Mouse (Mus musculus): ENCODE data around the gene Uba52. TPM values are rescaled to one million over a fixed set of nuclear protein-coding genes. Genes with fewer than 3 reads are reported as not detected.

Uba52 gene
- 768 and 853 TPM in 2 replicates for polyA plus RNA-seq (2012; rRNA removed)

GRCm38 (mm10) chr8:70510228-70510915, at the start of gene Uba52:
TSS of gene Uba52 (minus strand) at chr8:70510801.
- peaks cover 13% of the 10 kb centered on the region for H3K4me1 ChIP-seq (ENCODE audit: control insufficient read depth, insufficient read depth, low read length)
- peaks cover 3% of the 10 kb centered on the region for H3K36me3 ChIP-seq (ENCODE audit: control insufficient read depth, insufficient read depth, low read length)
- no peaks in the 10 kb centered on the region for H3K27me3 ChIP-seq (ENCODE audit: control insufficient read depth, insufficient read depth, low read length)
- TF ChIP-seq POLR2A (IDR thresholded peaks at IDR 0.05; ENCODE audit: control insufficient read depth, low read depth, low read length) (peak; percentile 92), CTCF (IDR thresholded peaks at IDR 0.05; ENCODE audit: control insufficient read depth, insufficient read depth, insufficient replicate concordance, low read depth, low read length) (no peak)
- H3K27ac ChIP-seq (ENCODE audit: control insufficient read depth, insufficient read depth, low read depth, low read length) = peak within 1 kb of the TSS; percentile 99
- H3K4me3 ChIP-seq (ENCODE audit: control insufficient read depth, low read depth, low read length) = peak within 1 kb of the TSS; percentile 96

GRCm38 (mm10) chr8:70560096-70560495, 49.5 kb upstream of the Uba52 start:
- Histone ChIP-seq H3K4me3 (ENCODE audit: control insufficient read depth, low read depth, low read length) (no peak overlapping the region), H3K27me3 (ENCODE audit: control insufficient read depth, insufficient read depth, low read length) (no peaks in the 10 kb centered on the region), H3K27ac (ENCODE audit: control insufficient read depth, insufficient read depth, low read depth, low read length) (no peak overlapping the region), H3K36me3 (ENCODE audit: control insufficient read depth, insufficient read depth, low read length) (no peaks in the 10 kb centered on the region), H3K4me1 (ENCODE audit: control insufficient read depth, insufficient read depth, low read length) (peaks cover 11% of the 10 kb centered on the region)
- TF ChIP-seq POLR2A (IDR thresholded peaks at IDR 0.05; ENCODE audit: control insufficient read depth, low read depth, low read length) (no peak), CTCF (IDR thresholded peaks at IDR 0.05; ENCODE audit: control insufficient read depth, insufficient read depth, insufficient replicate concordance, low read depth, low read length) (peak; percentile 35; the same call in 1 of the 2 replicates)

GRCm38 (mm10) chr8:70558983-70559382, 48.4 kb upstream of the Uba52 start:
- TF ChIP-seq CTCF (IDR thresholded peaks at IDR 0.05; ENCODE audit: control insufficient read depth, insufficient read depth, insufficient replicate concordance, low read depth, low read length) = no peak
- no peak for TF ChIP-seq POLR2A (IDR thresholded peaks at IDR 0.05; ENCODE audit: control insufficient read depth, low read depth, low read length)
- Histone ChIP-seq H3K4me3 (ENCODE audit: control insufficient read depth, low read depth, low read length) (no peak overlapping the region), H3K36me3 (ENCODE audit: control insufficient read depth, insufficient read depth, low read length) (no peaks in the 10 kb centered on the region), H3K27me3 (ENCODE audit: control insufficient read depth, insufficient read depth, low read length) (no peaks in the 10 kb centered on the region), H3K4me1 (ENCODE audit: control insufficient read depth, insufficient read depth, low read length) (peaks cover 5% of the 10 kb centered on the region), H3K27ac (ENCODE audit: control insufficient read depth, insufficient read depth, low read depth, low read length) (no peak overlapping the region)

- H3K4me1 ChIP-seq (ENCODE audit: control insufficient read depth, insufficient read depth, low read length) = peaks cover 9% of the 10 kb centered on the region
- no peaks in the 10 kb centered on the region for H3K27me3 ChIP-seq (ENCODE audit: control insufficient read depth, insufficient read depth, low read length)
- no peak overlapping the region for H3K27ac ChIP-seq (ENCODE audit: control insufficient read depth, insufficient read depth, low read depth, low read length)
- no peaks in the 10 kb centered on the region for H3K36me3 ChIP-seq (ENCODE audit: control insufficient read depth, insufficient read depth, low read length)
- TF ChIP-seq CTCF (IDR thresholded peaks at IDR 0.05; ENCODE audit: control insufficient read depth, insufficient read depth, insufficient replicate concordance, low read depth, low read length) (no peak; the same call in 1 of the 2 replicates), POLR2A (IDR thresholded peaks at IDR 0.05; ENCODE audit: control insufficient read depth, low read depth, low read length) (no peak)
- H3K4me3 ChIP-seq (ENCODE audit: control insufficient read depth, low read depth, low read length) = no peak overlapping the region
Observed at GRCm38 (mm10) chr8:70558334-70558733, 47.7 kb upstream of the Uba52 start.

GRCm38 (mm10) chr8:70555079-70555747, 44.6 kb upstream of the Uba52 start:
- Histone ChIP-seq H3K27me3 (ENCODE audit: control insufficient read depth, insufficient read depth, low read length) (no peaks in the 10 kb centered on the region), H3K4me1 (ENCODE audit: control insufficient read depth, insufficient read depth, low read length) (peaks cover 16% of the 10 kb centered on the region), H3K4me3 (ENCODE audit: control insufficient read depth, low read depth, low read length) (no peak overlapping the region), H3K27ac (ENCODE audit: control insufficient read depth, insufficient read depth, low read depth, low read length) (peak overlapping the region; percentile 37; the same call in 1 of the 2 replicates), H3K36me3 (ENCODE audit: control insufficient read depth, insufficient read depth, low read length) (no peaks in the 10 kb centered on the region)
- TF ChIP-seq CTCF (IDR thresholded peaks at IDR 0.05; ENCODE audit: control insufficient read depth, insufficient read depth, insufficient replicate concordance, low read depth, low read length) (no peak), POLR2A (IDR thresholded peaks at IDR 0.05; ENCODE audit: control insufficient read depth, low read depth, low read length) (no peak)

GRCm38 (mm10) chr8:70553740-70554139, 43.1 kb upstream of the Uba52 start:
- Histone ChIP-seq H3K27ac (ENCODE audit: control insufficient read depth, insufficient read depth, low read depth, low read length) (no peak overlapping the region), H3K4me1 (ENCODE audit: control insufficient read depth, insufficient read depth, low read length) (peaks cover 13% of the 10 kb centered on the region), H3K36me3 (ENCODE audit: control insufficient read depth, insufficient read depth, low read length) (no peaks in the 10 kb centered on the region), H3K4me3 (ENCODE audit: control insufficient read depth, low read depth, low read length) (no peak overlapping the region), H3K27me3 (ENCODE audit: control insufficient read depth, insufficient read depth, low read length) (no peaks in the 10 kb centered on the region)
- TF ChIP-seq POLR2A (IDR thresholded peaks at IDR 0.05; ENCODE audit: control insufficient read depth, low read depth, low read length) (no peak), CTCF (IDR thresholded peaks at IDR 0.05; ENCODE audit: control insufficient read depth, insufficient read depth, insufficient replicate concordance, low read depth, low read length) (no peak)

- Histone ChIP-seq H3K36me3 (ENCODE audit: control insufficient read depth, insufficient read depth, low read length) (no peaks in the 10 kb centered on the region), H3K4me3 (ENCODE audit: control insufficient read depth, low read depth, low read length) (no peak overlapping the region), H3K27ac (ENCODE audit: control insufficient read depth, insufficient read depth, low read depth, low read length) (no peak overlapping the region), H3K27me3 (ENCODE audit: control insufficient read depth, insufficient read depth, low read length) (no peaks in the 10 kb centered on the region), H3K4me1 (ENCODE audit: control insufficient read depth, insufficient read depth, low read length) (peaks cover 17% of the 10 kb centered on the region)
- TF ChIP-seq POLR2A (IDR thresholded peaks at IDR 0.05; ENCODE audit: control insufficient read depth, low read depth, low read length) (no peak), CTCF (IDR thresholded peaks at IDR 0.05; ENCODE audit: control insufficient read depth, insufficient read depth, insufficient replicate concordance, low read depth, low read length) (no peak)
Observed at GRCm38 (mm10) chr8:70552836-70553235, 42.2 kb upstream of the Uba52 start.

Measured in testis, adult 2 months (tissue).